Comparison of ENCODE assay signal across 10 mouse cellular contexts in the genomic region with DNA sequence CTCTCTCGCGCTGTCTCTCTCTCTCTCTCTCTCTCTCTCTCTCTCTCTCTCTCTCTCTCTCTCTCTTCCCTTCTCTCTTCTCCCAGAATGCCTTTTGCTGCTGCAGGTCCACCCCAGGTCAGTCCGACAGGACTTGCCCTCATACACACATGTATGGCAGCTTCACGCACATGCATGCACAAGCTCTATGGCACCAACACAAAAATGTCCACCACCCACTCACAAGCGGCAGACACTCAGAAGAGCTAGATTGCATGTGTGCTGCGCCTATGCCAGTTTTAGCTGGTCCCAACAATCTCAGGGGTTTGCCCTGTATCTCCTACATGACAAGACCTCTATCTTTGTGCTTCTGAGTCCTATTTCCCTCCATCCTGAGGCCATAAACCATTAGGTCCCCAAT. TPM values are rescaled to one million over a fixed set of nuclear protein-coding genes. Genes with fewer than 3 reads are reported as not detected.
DNase-seq lines count a peak whose midpoint lies in the region; ATAC-seq and TF ChIP-seq lines count a peak whose summit lies in the region.
"Had no signal": no experiment of that assay in that cellular context is flagged by ENCODE, and none has a peak within 500 bp of the region (broad histone marks: within the 10 kb centered on the region; RNA-seq: fewer than 3 reads in every experiment).

No protein-coding gene starts in this region.

- no peak overlapping the region for H3K27ac ChIP-seq in intestine, embryonic 15.5 days
- no peak overlapping the region for H3K27ac ChIP-seq in intestine, embryonic 16.5 days (ENCODE audit: low read length)
- H3K27ac ChIP-seq in embryonic facial prominence, embryonic 10.5 days (replicated peaks) = no peak overlapping the region
- peak overlapping the region; percentile 62 for H3K27ac ChIP-seq in forebrain, postnatal 0 days (ENCODE audit: low read depth, low read length)
- no peak overlapping the region for H3K27ac ChIP-seq in midbrain, embryonic 12.5 days (replicated peaks)

- H3K9ac ChIP-seq in intestine, embryonic 15.5 days = no peak overlapping the region
- no peak overlapping the region for H3K9ac ChIP-seq in intestine, embryonic 16.5 days (ENCODE audit: low read depth, low read length)
- no peak overlapping the region for H3K9ac ChIP-seq in forebrain, postnatal 0 days
- no peak overlapping the region for H3K9ac ChIP-seq in midbrain, embryonic 12.5 days (replicated peaks)

- peak overlapping the region; percentile 61; the same call in 1 of the 2 replicates for H3K4me2 ChIP-seq in intestine, embryonic 15.5 days (replicated peaks)
- H3K4me2 ChIP-seq in intestine, embryonic 16.5 days (ENCODE audit: low read depth, low read length) = no peak overlapping the region
- H3K4me2 ChIP-seq in forebrain, postnatal 0 days (ENCODE audit: low read depth) = peak overlapping the region; percentile 40
- H3K4me2 ChIP-seq in midbrain, embryonic 12.5 days (replicated peaks) = peak overlapping the region; percentile 25

- no peak for DNase-seq in embryonic facial prominence, embryonic 10.5 days (ENCODE audit: low spot score)
- no peak for DNase-seq in forebrain, postnatal 0 days
- DNase-seq in adrenal gland, postnatal 14 days = no peak
- no peak for DNase-seq in adrenal gland, postnatal 4 days (ENCODE audit: low spot score in 2 of 2)
- DNase-seq in kidney, postnatal 4 days = no peak

- H3K36me3 ChIP-seq in intestine, embryonic 15.5 days = no peaks in the 10 kb centered on the region
- H3K36me3 ChIP-seq in intestine, embryonic 16.5 days (ENCODE audit: control insufficient read depth, insufficient read depth, low read length) = no peaks in the 10 kb centered on the region
- H3K36me3 ChIP-seq in embryonic facial prominence, embryonic 10.5 days (replicated peaks) = no peaks in the 10 kb centered on the region
- H3K36me3 ChIP-seq in forebrain, postnatal 0 days (ENCODE audit: insufficient read depth) = peaks cover 22% of the 10 kb centered on the region
- no peaks in the 10 kb centered on the region for H3K36me3 ChIP-seq in midbrain, embryonic 12.5 days

- H3K9me3 ChIP-seq in intestine, embryonic 15.5 days = no peaks in the 10 kb centered on the region
- H3K9me3 ChIP-seq in intestine, embryonic 16.5 days (ENCODE audit: control insufficient read depth, low read length) = no peaks in the 10 kb centered on the region
- no peaks in the 10 kb centered on the region; the same call in 1 of the 2 replicates for H3K9me3 ChIP-seq in embryonic facial prominence, embryonic 10.5 days
- H3K9me3 ChIP-seq in forebrain, postnatal 0 days (ENCODE audit: low read length) = no peaks in the 10 kb centered on the region
- H3K9me3 ChIP-seq in midbrain, embryonic 12.5 days = no peaks in the 10 kb centered on the region

- no peak for ATAC-seq in intestine, embryonic 15.5 days
- ATAC-seq in intestine, embryonic 16.5 days = no peak
- ATAC-seq in forebrain, postnatal 0 days = no peak
- ATAC-seq in midbrain, embryonic 12.5 days (ENCODE audit: low FRiP score, low read depth) = no peak

- H3K4me3 ChIP-seq in intestine, embryonic 15.5 days (replicated peaks) = no peak overlapping the region
- H3K4me3 ChIP-seq in intestine, embryonic 16.5 days (ENCODE audit: low read length) = no peak overlapping the region
- H3K4me3 ChIP-seq in embryonic facial prominence, embryonic 10.5 days = peak overlapping the region; percentile 58; the same call in 1 of the 2 replicates
- no peak overlapping the region for H3K4me3 ChIP-seq in forebrain, postnatal 0 days (ENCODE audit: low read depth, low read length)
- no peak overlapping the region for H3K4me3 ChIP-seq in midbrain, embryonic 12.5 days
- H3K4me3 ChIP-seq: erythroblast, embryonic 14.5 days had no signal

- 66% methylated on average over 6 of the region's 6 CpGs for WGBS in intestine, embryonic 15.5 days
- 53% methylated on average over 6 of the region's 6 CpGs for WGBS in intestine, embryonic 16.5 days
- WGBS in embryonic facial prominence, embryonic 10.5 days = 56% methylated on average over 6 of the region's 6 CpGs
- 53% methylated on average over 6 of the region's 6 CpGs for WGBS in forebrain, postnatal 0 days
- WGBS in midbrain, embryonic 12.5 days = 57% methylated on average over 6 of the region's 6 CpGs

- H3K4me1 ChIP-seq in intestine, embryonic 15.5 days (replicated peaks) = peaks cover 62% of the 10 kb centered on the region
- peaks cover 57% of the 10 kb centered on the region for H3K4me1 ChIP-seq in intestine, embryonic 16.5 days (ENCODE audit: control insufficient read depth, insufficient read depth, low read length)
- peaks cover 80% of the 10 kb centered on the region for H3K4me1 ChIP-seq in embryonic facial prominence, embryonic 10.5 days
- H3K4me1 ChIP-seq in forebrain, postnatal 0 days (ENCODE audit: insufficient read depth) = peaks cover 13% of the 10 kb centered on the region
- peaks cover 63% of the 10 kb centered on the region for H3K4me1 ChIP-seq in midbrain, embryonic 12.5 days

- no peak for TF ChIP-seq CTCF in forebrain, postnatal 0 days (IDR thresholded peaks at IDR 0.05; ENCODE audit: low read depth)

- H3K27me3 ChIP-seq in intestine, embryonic 15.5 days (replicated peaks) = peaks cover 40% of the 10 kb centered on the region
- H3K27me3 ChIP-seq in intestine, embryonic 16.5 days (replicated peaks; ENCODE audit: control insufficient read depth, insufficient read depth, low read length) = peaks cover 30% of the 10 kb centered on the region; the same call in 1 of the 2 replicates
- peaks cover 70% of the 10 kb centered on the region for H3K27me3 ChIP-seq in embryonic facial prominence, embryonic 10.5 days (replicated peaks; ENCODE audit: low read depth, poor library complexity, severe bottlenecking)
- H3K27me3 ChIP-seq in forebrain, postnatal 0 days (ENCODE audit: insufficient read depth, low read length) = no peaks in the 10 kb centered on the region
- H3K27me3 ChIP-seq in midbrain, embryonic 12.5 days = peaks cover 77% of the 10 kb centered on the region

RNA-seq across cellular contexts. Expression of a gene that starts 5.5 kb away (rescaled TPM):
- polyA plus RNA-seq in intestine, embryonic 15.5 days (2015; fragmentation: Nextera tagmentation; extraction: Ambion mirVana) = 9.0 and 9.2 TPM in 2 replicates
- polyA plus RNA-seq in intestine, embryonic 16.5 days (2015; fragmentation: Nextera tagmentation; extraction: Ambion mirVana) = 5.9 and 7.5 TPM in 2 replicates
- polyA plus RNA-seq in embryonic facial prominence, embryonic 10.5 days (2016; fragmentation: Nextera tagmentation; extraction: Ambion mirVana) = 4.5 and 6.8 TPM in 2 replicates
- 76.7 and 80.7 TPM in 2 replicates for total RNA-seq in forebrain, postnatal 0 days (2014; rRNA removed)
- 68.9 and 73.8 TPM in 2 replicates for polyA plus RNA-seq in forebrain, postnatal 0 days (2015; fragmentation: Nextera tagmentation; extraction: Ambion mirVana)
- 10.7 and 11.1 TPM in 2 replicates for polyA plus RNA-seq in midbrain, embryonic 12.5 days (2016; fragmentation: Nextera tagmentation; extraction: Ambion mirVana)
- 0.38 and 0.59 TPM in 2 replicates for total RNA-seq in adrenal gland, postnatal 14 days (2021)
- 1 to 10 TPM in 1 of 2 experiments, under 1 TPM in 1; 0.84 to 1.6 TPM for total RNA-seq in adrenal gland, postnatal 4 days (2021)
- polyA plus RNA-seq: CD4-positive, CD25-positive, alpha-beta regulatory T cell, adult 4 months; erythroblast, embryonic 14.5 days had no signal

RNA-seq across cellular contexts. Expression of a gene that starts 20.6 kb away (rescaled TPM):
- 16.9 and 18.1 TPM in 2 replicates for polyA plus RNA-seq in intestine, embryonic 15.5 days (2015; fragmentation: Nextera tagmentation; extraction: Ambion mirVana)
- 12.1 and 14.1 TPM in 2 replicates for polyA plus RNA-seq in intestine, embryonic 16.5 days (2015; fragmentation: Nextera tagmentation; extraction: Ambion mirVana)
- polyA plus RNA-seq in embryonic facial prominence, embryonic 10.5 days (2016; fragmentation: Nextera tagmentation; extraction: Ambion mirVana) = 37.3 and 40.8 TPM in 2 replicates
- total RNA-seq in forebrain, postnatal 0 days (2014; rRNA removed) = 8.4 and 11.1 TPM in 2 replicates
- 7.8 and 8.1 TPM in 2 replicates for polyA plus RNA-seq in forebrain, postnatal 0 days (2015; fragmentation: Nextera tagmentation; extraction: Ambion mirVana)
- polyA plus RNA-seq in midbrain, embryonic 12.5 days (2016; fragmentation: Nextera tagmentation; extraction: Ambion mirVana) = 16.8 and 17.3 TPM in 2 replicates
- total RNA-seq in adrenal gland, postnatal 14 days (2021) = 0.26 and 0.68 TPM in 2 replicates
- total RNA-seq in adrenal gland, postnatal 4 days (2021) = 1 to 10 TPM; 3.3 to 6.1 TPM
- polyA plus RNA-seq: CD4-positive, CD25-positive, alpha-beta regulatory T cell, adult 4 months; erythroblast, embryonic 14.5 days had no signal

RNA-seq across cellular contexts. Expression of a gene that starts 32.5 kb away (rescaled TPM):
- 45.5 and 49.5 TPM in 2 replicates for polyA plus RNA-seq in intestine, embryonic 15.5 days (2015; fragmentation: Nextera tagmentation; extraction: Ambion mirVana)
- polyA plus RNA-seq in intestine, embryonic 16.5 days (2015; fragmentation: Nextera tagmentation; extraction: Ambion mirVana) = 49.3 and 51.6 TPM in 2 replicates
- 30.5 and 34.2 TPM in 2 replicates for polyA plus RNA-seq in embryonic facial prominence, embryonic 10.5 days (2016; fragmentation: Nextera tagmentation; extraction: Ambion mirVana)
- total RNA-seq in forebrain, postnatal 0 days (2014; rRNA removed) = 47.9 and 53.3 TPM in 2 replicates
- 50.1 and 56.4 TPM in 2 replicates for polyA plus RNA-seq in forebrain, postnatal 0 days (2015; fragmentation: Nextera tagmentation; extraction: Ambion mirVana)
- polyA plus RNA-seq in midbrain, embryonic 12.5 days (2016; fragmentation: Nextera tagmentation; extraction: Ambion mirVana) = 35.0 and 37.0 TPM in 2 replicates
- total RNA-seq in adrenal gland, postnatal 14 days (2021) = 66.0 and 79.5 TPM in 2 replicates
- total RNA-seq in adrenal gland, postnatal 4 days (2021) = 10 to 100 TPM; 60.7 to 74.6 TPM

RNA-seq across cellular contexts. Expression of a gene that starts 36.3 kb away (rescaled TPM):
- polyA plus RNA-seq in intestine, embryonic 15.5 days (2015; fragmentation: Nextera tagmentation; extraction: Ambion mirVana) = 57.9 and 58.5 TPM in 2 replicates
- polyA plus RNA-seq in intestine, embryonic 16.5 days (2015; fragmentation: Nextera tagmentation; extraction: Ambion mirVana) = 62.9 and 69.6 TPM in 2 replicates
- polyA plus RNA-seq in embryonic facial prominence, embryonic 10.5 days (2016; fragmentation: Nextera tagmentation; extraction: Ambion mirVana) = 26.7 and 27.2 TPM in 2 replicates
- 5.5 and 8.4 TPM in 2 replicates for total RNA-seq in forebrain, postnatal 0 days (2014; rRNA removed)
- 10.8 and 11.1 TPM in 2 replicates for polyA plus RNA-seq in forebrain, postnatal 0 days (2015; fragmentation: Nextera tagmentation; extraction: Ambion mirVana)
- 9.5 and 11.0 TPM in 2 replicates for polyA plus RNA-seq in midbrain, embryonic 12.5 days (2016; fragmentation: Nextera tagmentation; extraction: Ambion mirVana)
- 19.1 and 21.9 TPM in 2 replicates for total RNA-seq in adrenal gland, postnatal 14 days (2021)
- total RNA-seq in adrenal gland, postnatal 4 days (2021) = 10 to 100 TPM; 32.1 to 35.2 TPM
- polyA plus RNA-seq: CD4-positive, CD25-positive, alpha-beta regulatory T cell, adult 4 months had no signal

RNA-seq across cellular contexts. Expression of a gene that starts 44.5 kb away (rescaled TPM):
- 1.4 and 1.5 TPM in 2 replicates for polyA plus RNA-seq in intestine, embryonic 15.5 days (2015; fragmentation: Nextera tagmentation; extraction: Ambion mirVana)
- polyA plus RNA-seq in intestine, embryonic 16.5 days (2015; fragmentation: Nextera tagmentation; extraction: Ambion mirVana) = 2.8 and 5.0 TPM in 2 replicates
- polyA plus RNA-seq in embryonic facial prominence, embryonic 10.5 days (2016; fragmentation: Nextera tagmentation; extraction: Ambion mirVana) = 0.09 and 0.15 TPM in 2 replicates
- total RNA-seq in forebrain, postnatal 0 days (2014; rRNA removed) = 0.19 and 0.46 TPM in 2 replicates
- 0.43 and 0.56 TPM in 2 replicates for polyA plus RNA-seq in forebrain, postnatal 0 days (2015; fragmentation: Nextera tagmentation; extraction: Ambion mirVana)
- polyA plus RNA-seq in midbrain, embryonic 12.5 days (2016; fragmentation: Nextera tagmentation; extraction: Ambion mirVana) = 0.22 and 0.29 TPM in 2 replicates
- 0.68 and 0.70 TPM in 2 replicates for total RNA-seq in adrenal gland, postnatal 14 days (2021)
- total RNA-seq in adrenal gland, postnatal 4 days (2021) = under 1 TPM; 0.25 to 0.48 TPM
- polyA plus RNA-seq: erythroblast, embryonic 14.5 days had no signal
